Mouse (Mus musculus): Measurements from ENCODE around the gene Sell. TPM values are rescaled to one million over a fixed set of nuclear protein-coding genes. Genes with fewer than 3 reads are reported as not detected.
"Not testable (repeated sequence)": the region's sequence is repeated elsewhere in the genome, so short reads cannot be mapped to it uniquely, and the experiment has no call there.

The Sell gene
- 1.1 and 1.4 TPM in 2 replicates for polyA plus RNA-seq (2012; ENCODE audit: insufficient read depth, insufficient read length, missing spikeins)

DNA sequence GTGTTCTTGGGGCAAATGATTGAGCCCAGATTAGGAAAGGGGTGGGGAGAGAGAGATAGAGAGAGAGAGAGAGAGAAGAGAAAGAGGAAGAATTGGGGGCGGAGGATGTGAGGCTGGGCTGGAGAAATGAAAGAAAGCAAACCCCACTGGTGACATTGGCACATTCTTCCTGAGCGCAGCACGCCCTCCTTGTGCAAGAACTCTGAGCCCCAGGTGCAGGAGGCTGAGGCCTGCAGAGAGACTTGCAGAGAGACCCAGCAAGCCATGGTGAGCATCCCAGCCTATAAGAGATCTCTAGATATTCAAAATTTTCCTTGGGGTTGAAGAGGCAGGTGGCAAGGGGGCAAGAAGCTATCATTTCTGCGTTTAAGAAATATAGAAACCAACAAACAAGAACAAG is at the start of gene Sell:
Gene Sell (plus strand): TSS at position 58 of the 400 bp plus-strand sequence.
- no peak within 1 kb of the TSS for H3K4me3 ChIP-seq (ENCODE audit: insufficient read depth, low read length)
- H3K4me1 ChIP-seq (ENCODE audit: control insufficient read depth, insufficient read depth, low read length): no peaks in the 10 kb centered on the region; the same call in 1 of the 2 replicates
- TF ChIP-seq CTCF (IDR thresholded peaks at IDR 0.05; ENCODE audit: low read depth, low read length) (no peak), POLR2A (IDR thresholded peaks at IDR 0.05; ENCODE audit: borderline replicate concordance, low read depth, low read length) (no peak)
- H3K27ac ChIP-seq (ENCODE audit: insufficient read depth, low read depth, low read length): no peak within 1 kb of the TSS

DNA sequence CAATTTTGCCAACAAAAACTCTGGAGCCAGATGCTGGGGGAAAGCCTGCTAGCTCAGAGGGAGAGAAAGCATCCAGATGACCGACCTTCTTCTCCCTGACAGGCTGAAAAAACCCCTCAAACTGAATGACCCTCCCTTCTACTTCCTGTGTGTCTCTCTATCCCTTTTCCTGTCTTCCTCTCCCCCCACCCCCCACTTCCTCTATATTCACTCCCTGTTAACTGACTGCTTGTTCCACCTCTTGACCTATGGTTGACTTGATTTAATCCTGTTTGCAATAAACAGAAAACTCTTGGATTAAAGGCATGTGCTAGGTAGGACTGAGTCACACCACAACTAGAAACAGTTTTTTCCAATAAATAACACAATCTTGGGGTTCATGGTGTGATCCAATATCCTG is 47.2 kb upstream of the Sell start:
- Histone ChIP-seq H3K4me3 (ENCODE audit: insufficient read depth, low read length) (no peak overlapping the region), H3K27ac (ENCODE audit: insufficient read depth, low read depth, low read length) (no peak overlapping the region), H3K4me1 (ENCODE audit: control insufficient read depth, insufficient read depth, low read length) (peaks cover 7% of the 10 kb centered on the region; the same call in 1 of the 2 replicates)
- no peak for TF ChIP-seq CTCF (IDR thresholded peaks at IDR 0.05; ENCODE audit: low read depth, low read length)
- TF ChIP-seq POLR2A (IDR thresholded peaks at IDR 0.05; ENCODE audit: borderline replicate concordance, low read depth, low read length): no peak

DNA sequence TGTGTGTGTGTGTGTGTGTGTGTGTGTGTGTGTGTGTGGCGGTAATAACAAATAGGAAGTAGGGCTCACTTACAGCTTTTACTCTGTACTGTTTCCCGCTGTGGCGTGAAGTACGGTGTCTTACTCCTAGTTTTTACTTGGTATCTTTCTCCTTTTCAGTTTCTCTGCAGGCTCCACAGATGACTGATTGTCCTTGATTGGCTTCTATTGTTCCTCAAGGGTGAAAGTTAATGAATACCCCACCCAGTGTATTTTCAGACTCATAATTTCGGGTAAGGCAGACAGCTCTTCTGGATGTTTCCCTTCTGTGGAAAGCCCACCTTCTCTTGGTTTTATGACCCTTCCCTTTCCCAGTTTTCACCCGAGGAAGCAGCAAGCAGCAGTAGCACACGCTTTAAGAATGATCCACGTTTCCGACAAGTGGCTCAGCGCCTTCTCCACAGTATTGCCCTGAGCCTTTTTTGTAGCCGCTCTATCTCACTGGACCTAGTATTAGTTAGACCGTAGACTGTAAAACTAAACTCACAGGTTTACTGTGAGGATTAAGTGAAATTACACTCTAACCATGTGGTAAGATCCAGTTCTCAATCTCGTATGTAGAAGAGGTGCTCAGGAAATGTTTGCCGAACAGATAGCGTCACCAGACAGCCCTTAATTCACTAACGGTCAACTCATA is 43.4 kb upstream of the Sell start:
- Histone ChIP-seq H3K4me3 (ENCODE audit: insufficient read depth, low read length) (no peak overlapping the region), H3K27ac (ENCODE audit: insufficient read depth, low read depth, low read length) (no peak overlapping the region), H3K4me1 (ENCODE audit: control insufficient read depth, insufficient read depth, low read length) (peaks cover 7% of the 10 kb centered on the region; the same call in 1 of the 2 replicates)
- TF ChIP-seq POLR2A (IDR thresholded peaks at IDR 0.05; ENCODE audit: borderline replicate concordance, low read depth, low read length): no peak
- TF ChIP-seq CTCF (IDR thresholded peaks at IDR 0.05; ENCODE audit: low read depth, low read length): no peak

DNA sequence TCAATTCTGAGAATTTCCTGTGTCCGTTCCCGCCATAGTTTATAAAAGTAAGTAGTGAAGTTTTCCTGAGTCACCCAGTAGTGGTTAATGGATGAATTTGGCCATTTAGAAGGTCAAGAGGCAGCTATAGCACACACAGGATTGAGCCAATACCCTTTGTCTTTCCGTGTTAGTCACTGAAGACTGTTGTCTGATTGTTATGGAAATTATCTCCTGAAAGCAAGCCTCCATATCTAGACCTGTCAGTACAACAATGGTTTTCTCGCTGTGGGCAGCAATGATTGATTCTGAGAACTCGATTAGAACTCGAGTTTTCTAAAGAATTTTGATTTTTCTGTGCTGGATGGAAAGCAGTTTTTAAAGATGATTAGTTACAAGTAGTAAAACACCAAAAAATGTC is 42.0 kb upstream of the Sell start:
- H3K4me1 ChIP-seq (ENCODE audit: control insufficient read depth, insufficient read depth, low read length): no peaks in the 10 kb centered on the region
- no peak overlapping the region for H3K4me3 ChIP-seq (ENCODE audit: insufficient read depth, low read length)
- no peak for TF ChIP-seq CTCF (IDR thresholded peaks at IDR 0.05; ENCODE audit: low read depth, low read length)
- TF ChIP-seq POLR2A (IDR thresholded peaks at IDR 0.05; ENCODE audit: borderline replicate concordance, low read depth, low read length): no peak
- no peak overlapping the region for H3K27ac ChIP-seq (ENCODE audit: insufficient read depth, low read depth, low read length)

DNA sequence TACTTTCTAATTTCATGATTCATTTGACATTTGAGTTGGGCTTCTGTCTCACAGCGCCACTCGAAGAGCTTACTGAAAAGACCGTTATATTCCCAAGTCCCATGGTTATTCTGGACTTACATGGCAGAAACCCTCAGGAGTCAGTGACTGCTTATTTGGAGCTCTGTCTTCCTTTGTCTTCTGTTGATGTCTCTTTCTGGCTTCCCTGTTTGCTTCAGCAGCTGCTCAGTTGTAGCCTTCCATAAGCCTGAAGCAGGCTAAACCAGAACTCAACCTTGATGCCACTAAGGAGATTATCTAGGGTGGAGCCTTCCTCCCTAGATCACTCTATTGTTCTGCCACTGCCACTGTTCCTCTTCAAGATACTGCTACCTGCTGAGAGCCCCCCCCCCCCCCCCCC is 41.0 kb upstream of the Sell start:
- H3K4me1 ChIP-seq (ENCODE audit: control insufficient read depth, insufficient read depth, low read length); H3K27ac ChIP-seq (ENCODE audit: insufficient read depth, low read depth, low read length); H3K4me3 ChIP-seq (ENCODE audit: insufficient read depth, low read length): not testable (repeated sequence)

DNA sequence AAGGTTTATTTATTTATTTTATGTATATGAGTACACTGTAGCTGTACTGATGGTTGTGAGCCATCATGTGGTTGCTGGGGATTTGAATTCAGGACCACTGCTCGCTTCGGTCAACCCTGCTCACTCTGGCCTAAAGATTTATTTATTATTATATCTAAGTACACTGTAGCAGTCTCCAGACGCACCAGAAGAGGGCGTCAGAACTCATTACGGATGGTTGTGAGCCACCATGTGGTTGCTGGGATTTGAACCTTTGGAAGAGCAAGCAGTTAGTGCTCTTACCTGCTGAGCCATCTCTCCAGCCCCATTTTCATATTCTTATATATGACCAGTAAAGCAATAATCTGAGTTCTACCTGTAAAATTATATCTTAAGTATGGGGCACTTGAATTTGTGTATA is 39.7 kb upstream of the Sell start:
- H3K4me1 ChIP-seq (ENCODE audit: control insufficient read depth, insufficient read depth, low read length); H3K4me3 ChIP-seq (ENCODE audit: insufficient read depth, low read length); H3K27ac ChIP-seq (ENCODE audit: insufficient read depth, low read depth, low read length): not testable (repeated sequence)

DNA sequence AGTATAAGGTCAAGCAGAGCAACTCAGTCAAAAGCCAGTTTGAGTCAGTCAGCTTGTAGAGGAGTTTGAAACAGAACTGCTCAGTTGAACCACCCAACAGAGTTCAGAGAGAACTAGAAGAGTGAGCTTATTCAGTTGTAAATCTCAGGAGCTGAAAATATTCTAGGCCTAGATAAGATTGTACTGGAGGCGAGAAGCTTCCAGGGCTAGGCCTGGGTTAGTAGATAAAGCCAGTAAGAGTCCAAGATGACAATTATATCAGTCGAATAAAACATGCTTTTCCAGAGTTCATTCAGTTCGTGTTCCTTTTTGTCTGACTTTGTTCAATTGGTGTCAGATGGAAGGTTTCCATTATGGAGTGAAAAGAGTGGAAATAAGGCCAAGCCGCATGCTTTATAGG is 36.1 kb upstream of the Sell start:
- Histone ChIP-seq H3K27ac (ENCODE audit: insufficient read depth, low read depth, low read length) (no peak overlapping the region), H3K4me1 (ENCODE audit: control insufficient read depth, insufficient read depth, low read length) (no peaks in the 10 kb centered on the region), H3K4me3 (ENCODE audit: insufficient read depth, low read length) (no peak overlapping the region)
- TF ChIP-seq CTCF (IDR thresholded peaks at IDR 0.05; ENCODE audit: low read depth, low read length): no peak
- TF ChIP-seq POLR2A (IDR thresholded peaks at IDR 0.05; ENCODE audit: borderline replicate concordance, low read depth, low read length): no peak

DNA sequence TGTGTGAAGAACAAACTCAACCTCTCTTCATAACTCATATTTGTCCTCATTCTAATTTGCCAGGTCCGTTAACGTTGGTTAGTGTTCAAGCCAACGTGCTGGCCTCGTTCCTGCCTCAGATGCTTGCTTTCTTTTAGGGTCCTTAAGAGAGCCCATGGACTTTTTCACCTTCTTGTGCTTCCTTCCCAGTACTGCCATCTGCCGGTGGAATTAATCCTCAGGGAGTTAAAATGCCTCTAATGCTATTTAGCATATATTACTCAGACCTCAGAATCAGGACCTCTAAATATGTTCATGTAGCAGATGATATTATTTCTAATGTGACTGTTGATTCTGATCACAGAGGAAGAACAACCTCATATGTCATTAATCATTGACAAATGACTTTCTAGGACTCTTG is 34.4 kb upstream of the Sell start:
- Histone ChIP-seq H3K27ac (ENCODE audit: insufficient read depth, low read depth, low read length) (no peak overlapping the region), H3K4me3 (ENCODE audit: insufficient read depth, low read length) (no peak overlapping the region), H3K4me1 (ENCODE audit: control insufficient read depth, insufficient read depth, low read length) (no peaks in the 10 kb centered on the region)
- TF ChIP-seq CTCF (IDR thresholded peaks at IDR 0.05; ENCODE audit: low read depth, low read length): no peak
- TF ChIP-seq POLR2A (IDR thresholded peaks at IDR 0.05; ENCODE audit: borderline replicate concordance, low read depth, low read length): no peak

DNA sequence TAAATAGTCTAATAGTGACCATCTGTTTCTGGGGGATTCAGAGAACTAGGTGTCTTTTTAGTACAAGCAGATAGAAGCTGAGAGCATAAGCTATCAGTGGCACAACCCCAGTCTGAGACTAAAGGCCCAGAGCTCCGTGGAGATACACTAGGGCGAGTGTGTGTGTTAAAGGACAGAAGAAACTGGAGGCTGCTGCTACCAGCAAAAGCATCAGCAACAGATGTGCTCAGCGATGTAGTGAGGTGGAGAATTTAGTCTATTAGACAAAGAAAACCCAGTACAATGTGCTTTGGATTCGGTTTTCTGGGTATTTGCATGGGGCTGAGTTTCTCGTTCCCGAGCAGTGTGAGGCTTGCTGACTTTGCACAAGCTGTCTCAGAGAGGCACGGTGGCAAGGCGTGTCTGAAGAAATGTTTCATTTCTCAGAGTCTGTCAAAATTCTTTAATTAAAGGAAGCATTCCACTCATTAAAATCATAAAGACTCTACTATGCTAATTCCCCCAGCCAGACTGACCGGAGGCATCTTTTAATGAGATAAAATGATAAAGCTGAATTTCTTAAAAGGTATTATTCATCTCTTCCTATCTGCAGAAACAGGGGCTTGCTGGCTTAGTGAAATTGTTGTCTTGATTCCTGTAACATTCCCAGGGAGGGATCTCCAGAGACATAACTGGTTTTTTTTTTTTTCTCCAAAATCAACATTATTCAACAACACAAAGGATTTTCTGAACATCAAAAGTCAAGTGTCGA is 21.2 kb upstream of the Sell start:
- no peak for TF ChIP-seq POLR2A (IDR thresholded peaks at IDR 0.05; ENCODE audit: borderline replicate concordance, low read depth, low read length)
- TF ChIP-seq CTCF (IDR thresholded peaks at IDR 0.05; ENCODE audit: low read depth, low read length): no peak
- Histone ChIP-seq H3K4me3 (ENCODE audit: insufficient read depth, low read length) (no peak overlapping the region), H3K27ac (ENCODE audit: insufficient read depth, low read depth, low read length) (no peak overlapping the region), H3K4me1 (ENCODE audit: control insufficient read depth, insufficient read depth, low read length) (no peaks in the 10 kb centered on the region)

DNA sequence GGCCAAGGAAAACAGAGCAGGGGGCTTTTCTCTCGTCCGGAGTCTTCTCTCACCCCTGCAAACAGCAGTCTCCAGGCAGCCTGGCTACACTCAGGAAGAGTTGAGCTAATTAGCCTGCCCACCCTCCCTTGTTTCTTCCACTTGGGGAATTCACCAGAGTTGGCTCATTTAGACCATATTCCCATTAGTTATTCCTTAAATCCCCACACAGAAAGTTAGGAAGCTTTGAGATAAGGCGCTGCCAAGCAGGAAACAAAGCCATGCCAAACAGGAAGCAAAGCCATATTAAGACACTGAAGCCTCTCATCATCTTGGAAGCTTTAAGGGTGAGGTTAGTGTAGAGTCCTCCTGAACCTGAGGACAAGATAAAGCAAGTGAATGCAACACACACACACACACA is 18.2 kb upstream of the Sell start:
- TF ChIP-seq CTCF (IDR thresholded peaks at IDR 0.05; ENCODE audit: low read depth, low read length) (no peak), POLR2A (IDR thresholded peaks at IDR 0.05; ENCODE audit: borderline replicate concordance, low read depth, low read length) (no peak)
- Histone ChIP-seq H3K27ac (ENCODE audit: insufficient read depth, low read depth, low read length) (no peak overlapping the region), H3K4me1 (ENCODE audit: control insufficient read depth, insufficient read depth, low read length) (no peaks in the 10 kb centered on the region), H3K4me3 (ENCODE audit: insufficient read depth, low read length) (no peak overlapping the region)
